Mouse (Mus musculus): ENCODE data around the gene Pacsin2. TPM values are rescaled to one million over a fixed set of nuclear protein-coding genes. Genes with fewer than 3 reads are reported as not detected.

Gene Pacsin2
- polyA plus RNA-seq, 1 experiment from 2014 or later, result 24.3 TPM

- Histone ChIP-seq H3K9me3 (ENCODE audit: low read length) (no peaks in the 10 kb centered on the region), H3K27ac (ENCODE audit: low read depth) (no peak overlapping the region), H3K9ac (replicated peaks) (no peak overlapping the region), H3K36me3 (replicated peaks; ENCODE audit: insufficient read depth, low read length) (peaks cover 57% of the 10 kb centered on the region), H3K27me3 (ENCODE audit: insufficient read depth, low read length) (no peaks in the 10 kb centered on the region), H3K4me2 (ENCODE audit: low read depth, low read length) (no peak overlapping the region), H3K4me1 (ENCODE audit: insufficient read depth) (no peaks in the 10 kb centered on the region), H3K4me3 (ENCODE audit: low read depth, low read length) (no peak overlapping the region)
- TF ChIP-seq EP300 (IDR thresholded peaks at IDR 0.05; ENCODE audit: low read depth), result no peak
- peak; percentile 49 for TF ChIP-seq CTCF (IDR thresholded peaks at IDR 0.05; ENCODE audit: low read depth)
- 85% methylated on average over 2 of the region's 2 CpGs for WGBS (ENCODE audit: insufficient replicate concordance)
- ATAC-seq (no peak), DNase-seq (no peak)
Measured at GRCm38 (mm10) chr15:83392722-83393121, 71.7 kb downstream of the Pacsin2 start.

GRCm38 (mm10) chr15:83387911-83388310 lies 76.5 kb downstream of the Pacsin2 start:
- Histone ChIP-seq H3K27ac (ENCODE audit: low read depth) (no peak overlapping the region), H3K36me3 (replicated peaks; ENCODE audit: insufficient read depth, low read length) (peaks cover 81% of the 10 kb centered on the region), H3K9me3 (ENCODE audit: low read length) (no peaks in the 10 kb centered on the region), H3K4me3 (ENCODE audit: low read depth, low read length) (no peak overlapping the region), H3K4me2 (ENCODE audit: low read depth, low read length) (no peak overlapping the region), H3K27me3 (ENCODE audit: insufficient read depth, low read length) (no peaks in the 10 kb centered on the region), H3K9ac (replicated peaks) (no peak overlapping the region), H3K4me1 (ENCODE audit: insufficient read depth) (no peaks in the 10 kb centered on the region)
- no peak for TF ChIP-seq EP300 (IDR thresholded peaks at IDR 0.05; ENCODE audit: low read depth)
- no peak for TF ChIP-seq CTCF (IDR thresholded peaks at IDR 0.05; ENCODE audit: low read depth)
- DNase-seq, result no peak
- ATAC-seq, result no peak
- WGBS (ENCODE audit: insufficient replicate concordance), result 88% methylated on average over 2 of the region's 2 CpGs

- H3K9ac ChIP-seq (replicated peaks), result no peak overlapping the region
- DNase-seq, result no peak
- WGBS (ENCODE audit: insufficient replicate concordance), result 92% methylated on average over 2 of the region's 2 CpGs
- H3K4me3 ChIP-seq (ENCODE audit: low read depth, low read length), result no peak overlapping the region
- no peaks in the 10 kb centered on the region for H3K4me1 ChIP-seq (ENCODE audit: insufficient read depth)
- H3K4me2 ChIP-seq (ENCODE audit: low read depth, low read length), result no peak overlapping the region
- peak; percentile 46 for TF ChIP-seq CTCF (IDR thresholded peaks at IDR 0.05; ENCODE audit: low read depth)
- no peak for TF ChIP-seq EP300 (IDR thresholded peaks at IDR 0.05; ENCODE audit: low read depth)
- ATAC-seq, result no peak
- peaks cover 88% of the 10 kb centered on the region for H3K36me3 ChIP-seq (replicated peaks; ENCODE audit: insufficient read depth, low read length)
- no peak overlapping the region for H3K27ac ChIP-seq (ENCODE audit: low read depth)
- no peaks in the 10 kb centered on the region for H3K27me3 ChIP-seq (ENCODE audit: insufficient read depth, low read length)
- H3K9me3 ChIP-seq (ENCODE audit: low read length), result no peaks in the 10 kb centered on the region
Measured at GRCm38 (mm10) chr15:83383633-83384032, 80.8 kb downstream of the Pacsin2 start.

- H3K36me3 ChIP-seq (replicated peaks; ENCODE audit: insufficient read depth, low read length), result peaks cover 87% of the 10 kb centered on the region
- 93% methylated on average over 5 of the region's 5 CpGs for WGBS (ENCODE audit: insufficient replicate concordance)
- H3K4me2 ChIP-seq (ENCODE audit: low read depth, low read length), result no peak overlapping the region
Measured at GRCm38 (mm10) chr15:83383136-83383535, 81.3 kb downstream of the Pacsin2 start.

GRCm38 (mm10) chr15:83382467-83382866 lies 81.9 kb downstream of the Pacsin2 start:
- Histone ChIP-seq H3K27me3 (ENCODE audit: insufficient read depth, low read length) (no peaks in the 10 kb centered on the region), H3K9ac (replicated peaks) (no peak overlapping the region), H3K4me3 (ENCODE audit: low read depth, low read length) (no peak overlapping the region), H3K9me3 (ENCODE audit: low read length) (no peaks in the 10 kb centered on the region), H3K36me3 (replicated peaks; ENCODE audit: insufficient read depth, low read length) (peaks cover 87% of the 10 kb centered on the region), H3K4me2 (ENCODE audit: low read depth, low read length) (no peak overlapping the region), H3K27ac (ENCODE audit: low read depth) (no peak overlapping the region), H3K4me1 (ENCODE audit: insufficient read depth) (peaks cover 5% of the 10 kb centered on the region)
- 89% methylated on average over 4 of the region's 4 CpGs for WGBS (ENCODE audit: insufficient replicate concordance)
- no peak for DNase-seq
- TF ChIP-seq CTCF (IDR thresholded peaks at IDR 0.05; ENCODE audit: low read depth), result no peak
- TF ChIP-seq EP300 (IDR thresholded peaks at IDR 0.05; ENCODE audit: low read depth), result no peak
- no peak for ATAC-seq

More at GRCm38 (mm10) chr15:83383136-83383535, 81.3 kb downstream of the Pacsin2 start:
- Histone ChIP-seq H3K9ac (replicated peaks) (no peak overlapping the region), H3K27me3 (ENCODE audit: insufficient read depth, low read length) (no peaks in the 10 kb centered on the region), H3K4me3 (ENCODE audit: low read depth, low read length) (no peak overlapping the region), H3K9me3 (ENCODE audit: low read length) (no peaks in the 10 kb centered on the region), H3K27ac (ENCODE audit: low read depth) (no peak overlapping the region), H3K4me1 (ENCODE audit: insufficient read depth) (no peaks in the 10 kb centered on the region; the same call in 1 of the 2 replicates)
- ATAC-seq, result no peak
- no peak for DNase-seq
- TF ChIP-seq EP300 (IDR thresholded peaks at IDR 0.05; ENCODE audit: low read depth), result no peak
- TF ChIP-seq CTCF (IDR thresholded peaks at IDR 0.05; ENCODE audit: low read depth), result no peak

GRCm38 (mm10) chr15:83377153-83377552 lies 87.3 kb downstream of the Pacsin2 start:
- H3K27ac ChIP-seq (ENCODE audit: low read depth), result peak overlapping the region; percentile 55; the same call in 1 of the 2 replicates
- H3K4me2 ChIP-seq (ENCODE audit: low read depth, low read length), result peak overlapping the region; percentile 42
- no peak overlapping the region for H3K4me3 ChIP-seq (ENCODE audit: low read depth, low read length)
- no peaks in the 10 kb centered on the region for H3K27me3 ChIP-seq (ENCODE audit: insufficient read depth, low read length)
- TF ChIP-seq CTCF (IDR thresholded peaks at IDR 0.05; ENCODE audit: low read depth) (0 out of 2 replicates have a peak, but pooled peaks have one; percentile 3), EP300 (IDR thresholded peaks at IDR 0.05; ENCODE audit: low read depth) (peak; percentile 97)
- ATAC-seq (peak; percentile 41), DNase-seq (peak; percentile 59)
- H3K36me3 ChIP-seq (replicated peaks; ENCODE audit: insufficient read depth, low read length), result peaks cover 48% of the 10 kb centered on the region
- no peaks in the 10 kb centered on the region for H3K9me3 ChIP-seq (ENCODE audit: low read length)
- WGBS (ENCODE audit: insufficient replicate concordance), result 64% methylated on average over 4 of the region's 4 CpGs
- H3K4me1 ChIP-seq (ENCODE audit: insufficient read depth), result peaks cover 17% of the 10 kb centered on the region
- no peak overlapping the region for H3K9ac ChIP-seq (replicated peaks)

All from liver, postnatal 0 days (tissue).